Mouse (Mus musculus) CH12.LX (cell line): Measurements from ENCODE around the gene Hand2.

ENCODE experiments used
- BHLHE40 ChIP-seq: IDR thresholded peaks from 2 replicates; pipeline ENCODE4 v1.6.1; 2011; ENCODE audit warnings: mild to moderate bottlenecking, low read depth, low read length, improper control_type of control experiment
- CHD2 ChIP-seq: IDR thresholded peaks from 2 replicates; pipeline ENCODE4 v1.6.1; 2011; ENCODE audit warnings: low read length, improper control_type of control experiment
- CTCF ChIP-seq, 2 experiments: IDR thresholded peaks in 1 of 2; conservative IDR thresholded peaks in 1 of 2; 2 replicates each; pipeline ENCODE4 v1.5.1; 2011 to 2012; ENCODE audit warnings: low read depth in 2 of 2, low read length in 2 of 2, improper control_type of control experiment in 1 of 2, inconsistent platforms in 1 of 2, mild to moderate bottlenecking in 1 of 2, moderate library complexity in 1 of 2
- EP300 ChIP-seq: IDR thresholded peaks from 2 replicates; pipeline ENCODE4 v1.6.1; 2011; ENCODE audit warnings: low read length, improper control_type of control experiment
- JUND ChIP-seq: conservative IDR thresholded peaks from 2 replicates; pipeline ENCODE4 v1.6.1; 2011; ENCODE audit warnings: low read depth, low read length, improper control_type of control experiment
- MEF2A ChIP-seq: IDR thresholded peaks from 2 replicates; pipeline ENCODE4 v1.6.1; 2014; ENCODE audit warnings: low read depth, mild to moderate bottlenecking, inconsistent platforms, low read length, improper control_type of control experiment, borderline replicate concordance
- MXI1 ChIP-seq: IDR thresholded peaks from 2 replicates; pipeline ENCODE4 v1.6.1; 2011; ENCODE audit warnings: mild to moderate bottlenecking, low read depth, low read length, improper control_type of control experiment
- NELFE ChIP-seq: IDR thresholded peaks from 2 replicates; pipeline ENCODE4 v1.6.1; 2011; ENCODE audit warnings: low read depth, low read length, improper control_type of control experiment
- POLR2A ChIP-seq: IDR thresholded peaks from 2 replicates; pipeline ENCODE4 v1.6.1; 2011; ENCODE audit warnings: low read depth, mild to moderate bottlenecking, improper control_type of control experiment, low read length
- POLR2AphosphoS2 ChIP-seq: IDR thresholded peaks from 2 replicates; pipeline ENCODE4 v1.6.1; 2011; ENCODE audit warnings: low read depth, low read length, improper control_type of control experiment
- SMC3 ChIP-seq: IDR thresholded peaks from 2 replicates; pipeline ENCODE4 v1.6.1; 2011; ENCODE audit warnings: low read depth, low read length, improper control_type of control experiment
- USF2 ChIP-seq: conservative IDR thresholded peaks from 2 replicates; pipeline ENCODE4 v1.6.1; 2011; ENCODE audit warnings: low read depth, low read length, improper control_type of control experiment

DNA sequence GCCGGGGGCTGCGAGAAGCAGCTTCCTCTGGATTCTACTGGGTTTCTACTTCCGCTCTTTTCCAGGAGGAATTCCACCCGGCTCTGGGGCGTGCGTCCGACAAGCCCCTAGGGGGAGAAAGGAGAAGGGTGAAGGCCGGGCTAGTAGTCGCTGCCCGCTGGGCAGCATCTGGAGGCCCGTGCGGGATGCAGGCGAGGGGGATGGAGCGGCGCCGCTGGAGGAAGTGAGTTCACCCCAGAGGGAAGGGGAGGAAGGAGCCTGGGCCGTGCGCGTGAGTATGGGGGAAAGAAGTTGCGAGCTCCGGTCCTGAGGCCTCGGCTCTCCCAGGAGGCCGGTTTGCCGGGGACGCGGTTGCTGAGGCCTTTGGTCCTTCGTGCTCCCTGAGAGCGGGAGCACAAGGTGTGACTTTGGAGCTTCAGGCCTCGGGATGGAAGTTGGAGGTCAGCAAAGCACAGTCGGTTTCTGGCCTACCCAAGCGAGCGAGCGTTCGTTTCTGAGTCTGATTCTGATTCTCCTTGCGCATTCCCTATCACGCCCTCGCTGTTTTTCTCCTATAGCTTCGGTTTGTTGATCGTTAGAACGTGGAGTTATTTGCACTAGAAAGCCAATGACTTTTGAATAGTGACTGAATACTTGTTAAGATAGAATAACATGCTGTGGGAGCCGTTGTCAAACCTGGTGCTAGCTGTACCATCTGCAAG lies 20.2 kb downstream of the Hand2 start:
- TF ChIP-seq CHD2: no peak
- no peak for TF ChIP-seq USF2
- TF ChIP-seq POLR2A: no peak
- TF ChIP-seq EP300: no peak
- no peak for TF ChIP-seq CTCF (conservative IDR thresholded peaks at IDR 0.05 in 1 of 2, IDR thresholded peaks at IDR 0.05 in 1 of 2; ENCODE audit: low read depth in 2 of 2, low read length in 2 of 2)
- TF ChIP-seq MXI1: no peak
- no peak for TF ChIP-seq NELFE
- TF ChIP-seq MEF2A: no peak
- no peak for TF ChIP-seq POLR2AphosphoS2
- TF ChIP-seq JUND: no peak
- TF ChIP-seq BHLHE40: no peak
- TF ChIP-seq SMC3: no peak
